Mouse (Mus musculus) frontal cortex, postnatal 36 days (tissue): ENCODE data around the gene Rnpepl1.
A peak's percentile ranks its signal among the peaks of the same experiment; 100 is the strongest.

ENCODE experiments used
- DNase-seq, 2 experiments: peaks; one replicate each; pipeline ENCODE4 v3.0.0; 2022; ENCODE audit warnings: low spot score in 2 of 2

Gene Rnpepl1

DNA sequence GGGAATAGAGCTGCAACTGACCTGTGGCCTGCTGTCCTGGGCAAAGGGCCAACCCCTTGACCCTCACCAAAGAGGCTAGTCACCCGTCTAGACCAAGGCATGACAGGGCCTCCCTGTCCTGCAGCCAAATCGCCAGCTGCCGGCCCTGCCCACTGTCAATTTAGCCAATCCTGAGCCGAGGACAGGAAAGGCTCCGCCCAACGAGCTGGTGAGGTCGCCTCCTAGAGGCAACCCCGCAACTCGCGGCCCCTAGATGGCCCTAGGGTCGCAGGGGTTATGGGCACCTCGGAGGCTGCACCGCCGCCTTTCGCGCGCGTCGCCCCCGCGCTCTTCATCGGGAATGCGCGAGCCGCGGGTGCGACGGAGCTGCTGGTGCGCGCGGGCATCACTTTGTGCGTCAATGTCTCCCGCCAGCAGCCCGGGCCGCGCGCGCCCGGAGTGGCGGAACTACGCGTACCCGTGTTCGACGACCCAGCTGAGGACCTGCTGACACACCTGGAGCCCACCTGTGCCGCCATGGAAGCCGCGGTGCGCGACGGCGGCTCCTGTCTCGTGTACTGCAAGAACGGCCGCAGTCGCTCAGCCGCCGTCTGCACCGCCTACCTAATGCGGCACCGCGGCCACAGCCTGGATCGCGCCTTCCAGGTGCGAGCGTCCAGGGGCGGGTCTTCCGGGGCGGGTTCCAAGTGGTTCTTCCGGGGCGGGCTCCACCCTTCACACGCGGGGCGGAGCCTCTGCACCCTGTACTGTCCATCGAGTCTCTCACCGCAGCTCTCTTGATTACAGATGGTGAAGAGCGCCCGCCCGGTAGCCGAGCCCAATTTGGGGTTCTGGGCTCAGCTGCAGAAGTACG lies 3.6 kb upstream of the Rnpepl1 start, which contains the start of gene Dusp28:
Gene Dusp28, plus strand, starts transcription at position 203 of the 853 bp plus-strand sequence.
- DNase-seq, result peak; percentile 76 to 82

GRCm38 (mm10) chr1:92907632-92908360 lies 2.8 kb upstream of the Rnpepl1 start:
- DNase-seq, result no peak

GRCm38 (mm10) chr1:92908664-92909063 lies 1.9 kb upstream of the Rnpepl1 start:
- DNase-seq, result no peak

DNA sequence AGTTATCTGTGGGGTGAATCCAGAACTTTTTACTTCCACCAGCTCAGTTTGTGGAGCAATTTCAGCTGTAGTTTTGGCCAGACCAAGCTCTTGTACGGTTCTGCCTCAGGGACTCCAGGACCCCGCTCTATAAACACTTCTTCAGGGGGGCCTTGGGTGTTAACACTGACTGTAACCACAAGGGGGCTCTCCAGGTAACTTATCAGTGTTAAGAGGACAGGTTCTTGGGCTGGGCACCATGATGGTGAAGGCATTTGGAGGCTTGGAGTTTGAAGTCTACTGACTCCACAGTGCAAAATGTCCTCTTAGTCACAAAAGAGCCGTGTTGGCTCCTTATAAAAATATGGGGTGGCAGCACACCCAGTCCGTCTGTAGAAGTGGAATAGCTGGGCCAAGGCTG lies 1.5 kb upstream of the Rnpepl1 start:
- no peak for DNase-seq

- peak; percentile 74 to 76 for DNase-seq
Observed at GRCm38 (mm10) chr1:92910925-92911720, 540 bp downstream of the Rnpepl1 start.

GRCm38 (mm10) chr1:92911721-92912138 lies 1.1 kb downstream of the Rnpepl1 start:
- no peak for DNase-seq

GRCm38 (mm10) chr1:92912286-92912685 lies 1.7 kb downstream of the Rnpepl1 start:
- DNase-seq, result no peak

- DNase-seq, result no peak
Observed at GRCm38 (mm10) chr1:92914239-92914638, 3.7 kb downstream of the Rnpepl1 start.

DNA sequence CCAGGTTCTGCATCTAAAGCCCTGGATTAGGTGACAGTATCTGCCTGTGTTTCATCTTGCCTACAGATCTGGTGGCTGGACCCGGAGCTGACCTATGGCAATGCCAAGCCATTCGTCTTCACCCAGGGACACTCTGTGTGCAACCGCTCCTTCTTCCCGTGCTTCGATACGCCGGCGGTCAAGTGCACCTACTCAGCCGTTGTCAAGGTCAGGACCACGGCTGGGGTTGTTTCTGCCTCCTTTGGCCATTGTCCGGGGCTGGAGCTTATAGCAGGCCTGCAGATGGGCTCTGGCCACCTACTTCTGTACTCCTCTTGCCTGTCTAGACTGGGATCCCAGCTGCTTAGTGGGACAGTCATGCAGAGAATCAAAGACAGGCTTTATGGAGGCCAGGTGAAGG lies 4.4 kb downstream of the Rnpepl1 start:
- no peak for DNase-seq

DNA sequence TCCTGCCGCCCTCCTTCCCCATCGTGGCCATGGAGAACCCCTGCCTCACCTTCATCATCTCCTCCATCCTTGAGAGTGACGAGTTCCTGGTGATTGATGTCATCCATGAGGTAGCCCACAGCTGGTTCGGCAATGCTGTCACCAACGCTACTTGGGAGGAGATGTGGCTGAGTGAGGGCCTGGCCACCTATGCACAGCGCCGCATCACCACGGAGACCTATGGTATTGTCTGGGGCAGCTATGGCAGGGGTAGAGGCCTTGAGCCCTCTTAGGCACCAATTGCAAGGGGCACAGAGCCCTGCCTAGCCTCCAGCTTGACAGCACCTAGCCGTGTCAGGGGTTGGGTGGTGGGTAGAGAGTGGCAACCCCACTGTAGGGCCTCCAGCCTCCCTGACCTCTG lies 6.1 kb downstream of the Rnpepl1 start:
- DNase-seq, result no peak

GRCm38 (mm10) chr1:92919151-92919550 lies 8.6 kb downstream of the Rnpepl1 start:
- DNase-seq, result no peak

DNA sequence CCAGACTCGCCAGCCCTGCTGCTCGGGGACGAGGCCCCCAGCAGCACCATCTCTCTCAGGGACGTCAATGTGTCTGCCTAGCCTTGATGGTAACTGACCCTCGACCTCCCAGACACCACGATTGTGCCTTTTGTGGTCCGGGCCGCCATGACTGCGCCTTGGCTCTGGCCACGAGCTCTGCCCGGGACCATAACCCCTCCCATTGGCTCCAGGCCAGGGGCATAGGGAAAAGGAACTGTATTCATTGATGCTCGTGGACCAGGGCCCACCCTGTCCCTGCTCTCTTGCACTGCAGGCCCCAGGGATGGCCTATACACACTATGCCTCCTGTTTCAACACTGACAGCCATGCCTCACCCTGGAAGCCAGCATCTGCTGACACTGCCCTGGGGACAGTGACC lies 9.2 kb downstream of the Rnpepl1 start:
- no peak for DNase-seq

DNA sequence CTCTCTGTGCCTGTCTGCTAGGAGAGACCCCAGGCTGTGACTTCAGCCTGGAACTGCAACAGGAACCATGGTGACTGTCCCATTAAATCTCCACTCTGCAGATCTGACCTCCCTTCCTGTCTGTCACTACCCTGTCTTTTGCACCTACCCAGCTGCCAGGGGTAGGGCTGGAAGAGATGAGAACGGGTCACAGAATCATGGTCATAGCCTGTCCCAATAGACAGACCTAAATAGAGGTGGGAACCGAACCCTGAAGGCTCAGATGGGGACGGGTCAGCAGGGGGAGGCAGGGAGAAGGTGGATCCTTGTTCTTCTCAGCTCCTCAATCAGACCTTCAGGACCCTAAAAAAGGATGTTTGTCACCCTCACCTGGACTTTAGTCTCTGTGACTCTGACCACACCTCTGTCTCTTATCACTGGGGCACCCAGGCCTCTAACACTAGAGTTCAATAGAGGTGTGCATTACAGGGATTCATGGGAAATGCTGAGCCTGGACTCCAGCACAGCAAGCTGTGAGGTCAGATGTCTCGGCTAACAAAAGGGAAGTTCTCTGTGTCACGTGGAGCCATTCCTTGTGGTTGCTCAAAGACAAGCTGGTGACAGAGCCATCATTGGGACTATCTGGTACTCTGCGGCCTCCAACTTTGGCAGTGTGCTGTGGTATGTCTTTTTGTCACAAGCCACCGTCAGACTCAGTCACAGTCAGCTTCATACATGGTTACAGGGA lies 10.1 kb downstream of the Rnpepl1 start:
- DNase-seq, result no peak

- no peak for DNase-seq
Observed at GRCm38 (mm10) chr1:92921496-92921895, 10.9 kb downstream of the Rnpepl1 start.

GRCm38 (mm10) chr1:92930171-92930706 lies 19.7 kb downstream of the Rnpepl1 start:
- no peak for DNase-seq

DNA sequence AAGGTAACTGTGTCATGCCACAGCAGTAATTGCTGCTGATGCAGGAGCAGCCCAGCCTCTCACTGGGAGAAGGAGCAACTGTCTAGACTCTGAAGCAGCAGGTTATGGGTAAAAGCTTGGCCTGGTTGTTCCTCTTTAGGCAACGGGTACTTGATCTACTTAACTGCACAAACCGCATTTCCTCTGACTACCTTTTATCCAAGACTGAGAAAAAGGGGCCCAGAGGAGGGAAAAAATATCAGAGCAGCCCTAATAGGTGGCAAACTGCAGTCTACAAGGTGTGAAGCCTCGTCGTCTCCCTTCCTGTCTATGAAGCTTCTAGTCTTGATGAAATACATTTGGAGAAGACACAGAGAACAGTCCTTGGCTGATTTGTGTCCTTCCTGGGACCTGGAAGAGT lies 23.0 kb downstream of the Rnpepl1 start:
- DNase-seq, result no peak

DNA sequence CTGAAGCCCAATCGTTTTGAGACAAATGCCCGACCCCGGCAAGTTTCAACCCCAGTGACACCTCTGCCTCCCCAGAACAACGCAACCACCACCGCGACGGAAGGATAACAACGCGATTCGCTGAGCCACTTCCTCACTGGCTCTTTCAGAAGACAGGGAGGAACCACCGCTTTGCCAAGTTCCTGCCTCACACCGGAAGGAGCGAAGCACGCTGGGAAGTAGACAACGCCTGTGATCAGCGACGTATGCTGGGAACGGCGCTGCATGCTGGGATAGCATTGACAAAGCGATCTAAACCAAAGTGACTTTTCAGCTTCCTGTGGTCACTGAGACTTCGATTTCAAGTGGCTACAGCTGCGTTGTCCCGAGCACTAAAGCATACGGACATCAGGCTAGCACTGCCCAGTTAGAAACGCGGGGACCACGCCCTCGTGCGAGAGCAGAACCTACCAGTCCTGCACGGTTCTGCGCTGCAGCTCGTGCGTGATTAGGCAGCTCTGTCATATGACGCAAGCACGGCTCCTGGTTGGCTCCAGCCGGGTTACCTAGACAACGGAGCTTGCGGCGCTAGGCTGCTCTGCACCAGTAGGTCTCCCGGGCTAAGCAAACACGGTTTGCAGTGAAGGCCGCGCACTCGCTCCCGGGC lies 23.7 kb downstream of the Rnpepl1 start, which contains the start of gene Capn10:
Gene Capn10, plus strand, starts transcription at position 195 of the 646 bp plus-strand sequence.
- peak; percentile 97 to 98 for DNase-seq

GRCm38 (mm10) chr1:92935054-92935962 lies 24.7 kb downstream of the Rnpepl1 start:
- DNase-seq, result no peak

DNA sequence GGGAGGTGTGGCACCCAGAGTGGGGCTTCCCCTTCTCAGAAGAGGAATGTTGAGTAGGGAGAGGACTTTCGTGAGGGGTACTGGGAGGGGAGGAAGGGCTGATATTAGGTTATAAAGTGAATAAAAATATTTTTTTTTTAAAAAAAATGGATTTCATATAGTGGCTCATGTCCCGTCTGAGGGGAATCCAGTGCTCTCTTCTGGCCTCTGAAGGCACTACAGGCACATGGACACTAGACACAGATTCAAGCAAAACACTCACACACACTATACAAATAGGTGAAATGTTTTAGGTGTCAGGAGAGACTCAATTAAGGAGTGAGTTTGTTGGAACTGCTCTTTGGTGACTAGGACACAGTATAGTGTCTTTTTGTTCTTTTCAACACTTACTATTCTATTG lies 25.4 kb downstream of the Rnpepl1 start:
- DNase-seq, result no peak
